Mouse (Mus musculus) testis, adult 2 months (tissue): ENCODE data around the gene Sema4d.
A peak's percentile ranks its signal among the peaks of the same experiment; 100 is the strongest.

Experiments
- CTCF ChIP-seq: fragments of 200-500 bp; IDR thresholded peaks from 2 replicates; pipeline ENCODE4 v1.5.1; 2012; ENCODE audit warnings: low read depth, mild to moderate bottlenecking, inconsistent platforms, low read length, moderate library complexity; ENCODE audit not compliant: control insufficient read depth, insufficient read depth, insufficient replicate concordance
- POLR2A ChIP-seq: fragments of 200-500 bp; IDR thresholded peaks from 2 replicates; pipeline ENCODE4 v1.6.1; 2012; ENCODE audit warnings: low read depth, mild to moderate bottlenecking, inconsistent platforms, low read length, moderate library complexity; ENCODE audit not compliant: control insufficient read depth

- TF ChIP-seq CTCF = peak; percentile 83; the same call in 1 of the 2 replicates
- peak; percentile 90 for TF ChIP-seq POLR2A
Measured at GRCm38 (mm10) chr13:51651408-51652064, 142.0 kb downstream of the Sema4d start, which contains the start of gene Secisbp2.
